Mouse (Mus musculus) liver, adult 2 months (tissue): Measurements from ENCODE around the gene Tbx1.

ENCODE experiments used
- CTCF ChIP-seq: fragments of 200-500 bp; IDR thresholded peaks from 2 replicates; pipeline ENCODE4 v1.5.1; 2011; ENCODE audit warnings: low read depth, low read length, control low read depth
- POLR2A ChIP-seq: fragments of 200-500 bp; IDR thresholded peaks from 2 replicates; pipeline ENCODE4 v1.6.1; 2011; ENCODE audit warnings: low read length, control low read depth; ENCODE audit not compliant: insufficient read depth; ENCODE audit errors: extremely low read depth

- TF ChIP-seq CTCF (no peak), POLR2A (no peak)
Observed at GRCm38 (mm10) chr16:18580389-18580788, 10.1 kb downstream of the Tbx1 start.
